Mouse (Mus musculus) B cell, adult 2 months (primary cell): ENCODE data around the gene Rpap2.

ENCODE experiments used
- DNase-seq, 2 experiments: peaks; one replicate each; pipeline ENCODE4 v3.0.0; 2022

The Rpap2 gene

DNA sequence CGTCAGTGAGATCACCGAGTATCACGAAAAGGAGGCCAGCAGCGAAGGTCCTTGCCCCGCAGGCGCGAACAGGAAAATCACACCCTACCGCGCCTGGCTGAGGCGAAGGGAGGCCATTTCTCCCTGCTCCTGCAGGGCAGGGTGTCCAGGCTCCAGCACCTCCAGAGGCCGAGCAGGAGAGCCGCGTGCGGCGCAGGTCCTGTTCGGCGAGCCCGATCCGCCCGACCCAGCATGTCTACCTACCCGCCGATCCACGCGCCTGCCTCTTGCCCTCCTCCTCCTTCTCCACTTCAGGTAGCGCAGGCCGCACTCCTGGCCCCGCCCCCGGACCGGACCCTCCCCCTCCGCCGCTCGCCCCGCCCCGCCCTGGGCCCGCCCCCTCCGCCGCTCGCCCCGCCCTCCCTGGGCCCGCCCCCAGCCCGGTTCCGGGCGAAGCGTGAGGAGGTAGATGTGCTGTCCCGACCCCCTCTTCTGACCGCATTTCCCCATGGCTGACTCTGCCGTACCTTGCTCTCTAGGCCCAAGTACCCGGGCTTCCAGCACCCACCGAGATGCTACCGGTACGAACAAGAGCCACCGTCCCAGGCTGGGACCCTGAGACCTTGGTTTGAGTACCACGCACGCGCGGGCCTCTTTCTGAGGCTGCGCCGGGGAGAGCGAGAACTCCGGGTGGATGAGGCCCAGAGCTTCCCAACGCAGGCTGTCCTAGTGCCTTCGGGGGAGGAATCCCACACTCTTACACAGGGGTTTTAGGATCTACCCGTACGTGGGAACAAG is at the start of gene Rpap2, which contains the start of gene Glmn:
Gene Rpap2, plus strand, starts transcription at position 73 of the 777 bp plus-strand sequence.
Gene Glmn, minus strand, starts transcription at position 588 of the 777 bp plus-strand sequence.
- DNase-seq, result peak; percentile 82 to 84

DNA sequence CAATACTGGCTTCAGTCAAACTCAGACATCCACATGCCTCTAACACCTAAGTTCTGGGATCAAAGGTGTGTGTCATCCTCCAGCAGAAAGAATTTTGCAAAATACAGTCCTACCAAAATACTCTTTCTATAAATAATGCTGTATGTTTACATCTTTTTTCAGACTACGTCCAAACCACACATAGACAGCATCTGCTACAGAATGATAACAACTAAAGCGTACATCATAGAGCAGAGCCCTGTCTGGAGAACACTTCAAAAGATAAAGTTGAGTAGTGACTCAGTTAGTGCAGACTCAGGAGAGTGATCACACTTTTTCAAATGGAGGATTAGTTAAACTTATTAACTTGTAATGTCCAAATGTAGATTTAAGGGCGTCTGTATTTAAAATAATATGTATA is 49.2 kb upstream of the Rpap2 start:
- DNase-seq, result no peak

DNA sequence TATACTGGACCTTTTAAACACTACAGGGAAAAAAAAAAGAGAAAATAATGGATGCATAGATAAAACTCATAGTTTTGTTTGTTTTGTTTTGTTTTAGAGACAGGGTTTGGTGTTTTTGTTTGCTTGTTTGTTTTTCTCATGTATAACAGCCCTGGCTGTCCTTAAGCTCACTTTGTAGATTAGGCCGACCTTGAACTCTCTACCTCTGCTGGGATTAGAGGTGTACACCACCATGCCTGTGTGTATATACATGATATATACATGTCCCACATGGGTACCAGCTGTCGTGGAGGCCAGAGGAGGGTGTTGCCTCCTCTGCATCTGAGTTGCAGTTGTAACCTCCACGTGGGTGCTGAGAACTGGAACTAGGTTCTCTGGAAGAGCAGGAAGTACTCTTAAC is 48.7 kb upstream of the Rpap2 start:
- DNase-seq, result no peak

DNA sequence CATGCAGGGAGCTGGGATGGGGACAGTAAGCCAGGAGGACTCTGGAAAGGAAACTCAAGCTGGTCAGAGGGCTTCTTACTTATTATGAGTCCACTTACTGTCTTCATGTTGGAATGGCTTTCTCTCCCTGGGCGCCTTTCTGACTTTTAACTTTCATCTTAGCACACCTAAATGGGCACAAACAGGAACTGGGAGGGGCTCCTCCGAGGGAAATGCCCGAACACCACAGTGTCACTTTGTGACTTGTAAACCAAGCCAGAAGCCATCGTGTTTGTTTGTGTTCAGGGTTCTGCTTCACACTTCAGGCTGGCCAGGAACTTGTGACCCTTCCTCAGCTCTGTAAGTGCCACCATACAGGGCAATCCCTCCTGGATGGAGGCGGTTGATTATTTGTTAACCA is 42.8 kb upstream of the Rpap2 start:
- no peak for DNase-seq

GRCm38 (mm10) chr5:107556969-107557368 is 40.2 kb upstream of the Rpap2 start:
- DNase-seq, result no peak

GRCm38 (mm10) chr5:107569148-107569547 is 28.0 kb upstream of the Rpap2 start:
- DNase-seq, result no peak

DNA sequence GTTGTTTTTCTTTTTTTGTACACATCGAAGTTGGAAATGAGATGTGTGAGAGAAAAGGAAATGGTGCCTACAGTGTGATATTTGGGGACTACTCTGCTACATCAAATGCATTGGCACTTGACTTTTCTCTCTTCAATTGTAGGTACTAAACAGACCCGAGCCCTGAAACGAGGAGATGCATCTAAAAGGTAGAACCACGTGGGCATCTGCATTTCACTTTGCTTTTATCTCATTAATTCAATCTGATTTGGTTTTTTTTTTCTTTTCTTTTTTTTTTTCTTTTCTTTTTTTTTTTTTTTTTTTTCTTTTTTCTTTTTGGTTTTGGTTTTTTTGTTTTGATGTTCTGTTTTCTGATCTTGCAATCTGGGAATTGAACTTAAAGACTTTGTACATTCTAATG is 1.2 kb downstream of the Rpap2 start:
- DNase-seq, result no peak

- DNase-seq, result peak; percentile 71 to 75
Observed at GRCm38 (mm10) chr5:107611224-107611623, 14.1 kb downstream of the Rpap2 start.

DNA sequence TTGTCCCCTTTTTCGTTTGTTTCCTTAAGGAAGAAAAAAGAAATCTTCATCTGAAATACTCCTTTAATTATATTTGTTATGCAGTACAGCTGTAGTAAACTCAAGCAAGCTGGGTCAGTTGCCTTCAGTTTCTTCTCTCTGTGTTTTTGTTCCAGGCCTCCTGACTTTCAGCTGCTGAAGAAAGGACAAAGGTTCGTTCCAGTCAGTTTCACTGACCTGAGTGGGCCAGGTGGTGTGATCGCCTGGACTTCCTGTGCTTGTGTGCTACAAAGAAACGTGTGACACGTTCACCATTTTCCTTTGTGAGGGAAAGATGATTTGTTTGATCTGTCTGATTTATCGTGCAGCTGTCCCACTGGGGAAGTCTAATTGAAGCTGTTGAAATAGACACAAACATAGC is 20.8 kb downstream of the Rpap2 start:
- DNase-seq, result no peak

DNA sequence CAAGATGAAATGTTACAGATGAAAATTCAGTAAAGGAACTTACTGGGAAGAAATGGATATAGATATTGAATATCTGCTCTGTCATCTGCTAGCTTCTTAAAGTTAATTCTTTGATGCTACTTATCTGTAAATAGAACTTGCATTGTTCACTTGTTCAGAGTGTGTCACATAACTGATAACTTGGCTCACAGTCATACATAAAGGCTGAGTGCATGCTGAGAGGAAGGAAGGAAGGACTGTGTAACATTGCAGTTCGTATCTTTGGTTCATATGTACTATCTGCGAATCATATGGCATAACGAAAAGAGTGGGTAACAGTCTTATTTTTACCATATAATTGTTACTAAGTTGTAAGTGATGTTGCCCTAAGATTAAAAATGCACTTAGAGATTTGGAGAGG is 24.2 kb downstream of the Rpap2 start:
- no peak for DNase-seq

DNA sequence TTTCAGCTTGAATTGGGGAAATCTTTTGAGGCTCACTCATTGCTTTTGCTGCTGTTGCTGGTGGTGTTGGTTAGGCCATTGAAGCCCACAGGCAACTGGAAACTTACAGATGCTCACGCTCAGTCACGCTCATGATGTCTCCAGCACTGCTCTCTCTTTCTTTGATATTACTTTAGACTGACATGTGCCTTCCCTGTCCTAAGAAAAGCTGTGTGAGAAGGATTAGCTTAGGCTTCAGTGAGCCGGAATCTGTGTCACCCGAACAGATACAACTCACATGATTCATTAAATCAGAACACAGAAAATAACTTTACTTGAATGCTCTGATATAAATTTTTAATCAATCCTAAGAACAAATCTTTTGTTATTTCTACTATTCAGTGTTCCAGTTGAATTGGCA is 36.5 kb downstream of the Rpap2 start:
- DNase-seq, result no peak

DNA sequence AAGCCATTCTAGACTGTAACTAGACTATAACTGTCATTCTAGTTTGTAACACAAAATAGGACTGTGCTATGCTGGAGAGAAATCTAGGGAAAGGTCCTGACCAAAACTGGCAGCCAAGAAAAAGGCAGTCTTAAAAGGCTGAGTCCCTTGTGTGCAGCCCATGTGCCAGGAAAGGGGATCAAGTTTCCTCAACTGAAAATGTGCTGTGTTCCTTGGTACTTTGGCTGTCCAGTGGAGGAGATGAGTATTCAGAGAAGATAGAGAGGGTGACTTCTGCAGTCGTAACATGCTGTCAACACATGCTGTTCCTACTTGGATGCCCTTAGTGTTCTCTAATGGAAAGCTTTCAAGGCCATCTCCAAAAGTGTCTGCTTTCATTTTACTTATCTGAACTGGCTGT is 39.9 kb downstream of the Rpap2 start:
- DNase-seq, result no peak

DNA sequence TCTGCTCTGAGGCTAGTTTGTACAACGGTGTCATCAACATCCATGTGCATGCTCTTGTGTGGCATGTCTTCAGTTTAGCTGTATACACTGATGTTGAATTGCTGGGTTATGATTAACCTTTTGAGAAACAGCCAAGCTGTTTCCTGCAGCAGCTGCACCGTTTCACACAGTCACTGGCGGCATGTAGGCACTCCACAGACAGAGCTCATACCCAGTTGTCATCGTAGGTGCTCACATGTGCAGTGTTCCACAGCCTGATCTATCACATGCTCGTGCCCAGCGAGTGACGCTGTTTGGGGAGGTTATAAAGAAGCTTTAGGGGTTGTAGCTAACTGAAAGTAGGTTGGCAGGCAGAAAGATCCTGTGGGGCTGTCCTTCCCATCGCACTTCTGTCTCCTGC is 41.2 kb downstream of the Rpap2 start:
- no peak for DNase-seq

DNA sequence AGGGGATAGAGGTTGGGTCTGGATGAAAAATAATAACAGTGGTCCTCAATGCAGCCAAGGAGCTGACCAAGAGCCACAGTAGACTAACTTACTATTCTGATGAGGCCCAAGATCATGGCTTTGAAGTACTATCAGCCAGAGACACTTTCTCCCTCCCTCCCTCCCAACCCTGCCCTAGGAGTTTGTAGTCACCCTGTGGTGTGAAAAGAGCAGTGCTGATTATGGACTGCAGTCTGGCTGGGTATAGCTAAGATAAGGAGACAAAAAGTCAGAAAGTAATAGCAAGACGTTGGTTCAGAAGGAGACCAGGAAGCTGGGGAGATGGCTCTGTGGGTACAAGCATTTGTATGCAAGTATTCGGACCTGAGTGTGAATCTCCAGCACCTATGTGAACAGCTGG is 47.4 kb downstream of the Rpap2 start:
- no peak for DNase-seq

GRCm38 (mm10) chr5:107645935-107646334 is 48.8 kb downstream of the Rpap2 start:
- peak in 1 of 2 experiments; percentile 28 for DNase-seq

- DNase-seq, result no peak
Observed at GRCm38 (mm10) chr5:107647580-107647979, 50.4 kb downstream of the Rpap2 start.

GRCm38 (mm10) chr5:107648552-107649125 is 51.5 kb downstream of the Rpap2 start:
- no peak for DNase-seq

GRCm38 (mm10) chr5:107649680-107650079 is 52.5 kb downstream of the Rpap2 start:
- no peak for DNase-seq

DNA sequence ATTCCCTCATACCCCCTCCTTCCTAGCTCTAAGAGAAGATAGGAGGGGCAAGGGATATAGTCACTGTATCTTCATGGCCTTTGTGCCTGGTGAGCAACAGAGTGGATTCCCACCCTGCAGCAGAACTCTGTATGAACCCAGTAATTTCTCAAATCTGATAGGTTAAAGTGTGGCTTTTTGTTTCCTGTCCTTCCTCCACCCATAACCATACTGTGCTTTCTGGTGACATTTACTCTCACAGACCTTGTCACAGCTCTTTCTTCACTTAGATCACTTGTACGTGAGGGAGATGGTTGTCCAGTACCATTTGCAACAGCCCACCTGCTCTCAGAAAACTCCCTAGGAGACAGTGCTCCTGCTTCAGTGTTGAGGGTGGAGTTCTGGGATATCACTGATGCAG is 53.3 kb downstream of the Rpap2 start:
- no peak for DNase-seq

DNA sequence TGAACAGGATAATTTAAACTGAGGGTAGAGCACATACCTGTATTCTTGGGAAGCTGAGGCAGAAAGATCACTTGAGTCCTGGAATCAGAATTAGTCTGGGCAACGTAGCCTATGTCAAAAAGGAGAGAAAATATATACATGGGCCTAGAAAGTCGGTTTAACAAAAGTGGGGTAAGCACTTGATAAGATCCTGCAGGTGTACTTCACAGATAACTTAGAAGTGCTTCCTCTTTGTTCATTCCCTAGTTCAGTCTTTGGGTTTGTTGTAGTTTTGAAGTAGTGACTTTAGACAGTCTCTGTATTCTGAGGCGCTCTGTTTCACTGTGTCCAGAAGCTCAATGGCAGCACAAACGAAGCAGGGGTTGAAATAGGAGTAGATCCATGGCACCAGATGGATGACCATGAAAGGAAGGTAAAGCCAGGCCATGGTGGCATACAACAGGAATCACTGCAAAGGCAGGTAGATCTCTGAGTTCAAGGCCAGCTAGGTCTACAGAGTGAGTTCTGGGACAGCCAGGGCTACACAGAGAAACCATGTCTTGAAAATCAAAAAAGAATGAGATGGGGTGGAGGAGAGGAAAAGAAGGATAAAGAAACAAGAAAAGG is 55.0 kb downstream of the Rpap2 start:
- DNase-seq, result no peak

GRCm38 (mm10) chr5:107678392-107678791 is 81.2 kb downstream of the Rpap2 start:
- DNase-seq, result no peak

- DNase-seq, result peak; percentile 27 to 30
Observed at GRCm38 (mm10) chr5:107681300-107681699, 84.1 kb downstream of the Rpap2 start.

DNA sequence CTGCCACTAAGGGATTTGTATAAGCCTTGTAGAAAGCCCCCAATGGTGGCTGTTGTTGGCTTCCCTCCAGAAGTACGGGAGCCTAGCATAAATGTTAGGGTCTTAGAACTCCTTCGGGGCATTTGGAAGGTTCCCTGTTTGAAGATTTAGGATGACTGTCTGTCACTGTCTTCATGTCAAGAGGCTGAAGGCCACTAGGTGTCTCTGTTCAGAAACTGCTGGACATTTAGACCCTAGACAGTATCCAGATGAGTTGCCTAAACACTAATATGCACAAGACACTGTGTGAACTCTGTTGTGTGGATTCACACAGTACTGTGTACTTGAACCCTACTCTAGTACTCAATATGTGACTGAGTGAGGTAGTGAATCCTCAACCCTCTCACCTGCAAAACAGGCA is 87.2 kb downstream of the Rpap2 start:
- DNase-seq, result peak; percentile 35 to 36

- peak; percentile 51 to 56 for DNase-seq
Observed at GRCm38 (mm10) chr5:107687161-107687560, 90.0 kb downstream of the Rpap2 start.
